In the genomic region with DNA sequence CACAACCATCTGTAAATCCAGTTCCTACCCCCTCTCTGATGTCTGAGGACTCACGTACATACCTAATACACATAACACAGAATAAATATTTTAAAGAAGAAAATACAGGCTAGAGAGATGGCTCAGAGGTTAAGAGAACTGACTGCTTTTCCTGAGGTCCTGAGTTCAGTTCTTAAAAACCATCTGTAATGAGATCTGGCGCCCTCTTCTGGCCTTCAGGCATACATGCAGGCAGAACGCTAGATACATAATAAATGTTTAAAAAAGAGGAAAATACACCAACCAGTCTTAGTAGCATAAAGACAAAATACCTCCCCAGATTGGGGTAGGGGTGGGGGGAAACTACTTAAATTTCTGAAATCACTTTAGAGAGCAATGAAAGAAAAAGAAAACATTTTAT, we compare ENCODE assay signal across 12 mouse cellular contexts. TPM values are rescaled to one million over a fixed set of nuclear protein-coding genes. Genes with fewer than 3 reads are reported as not detected.
DNase-seq lines count a peak whose midpoint lies in the region; ATAC-seq and TF ChIP-seq lines count a peak whose summit lies in the region.
"Had no signal": no experiment of that assay in that cellular context is flagged by ENCODE, and none has a peak within 500 bp of the region (broad histone marks: within the 10 kb centered on the region; RNA-seq: fewer than 3 reads in every experiment).

No protein-coding gene starts in this region.

- no peaks in the 10 kb centered on the region for H3K27me3 ChIP-seq in heart, adult 2 months (ENCODE audit: control insufficient read depth, insufficient read depth, low read length)
- no peaks in the 10 kb centered on the region for H3K27me3 ChIP-seq in cerebellum, adult 2 months (ENCODE audit: control insufficient read depth, insufficient read depth, low read length)
- no peaks in the 10 kb centered on the region for H3K27me3 ChIP-seq in kidney, embryonic 16.5 days (ENCODE audit: insufficient read depth, low read length)
- H3K27me3 ChIP-seq: intestine, embryonic 15.5 days; limb, embryonic 13.5 days had no signal

- H3K27ac ChIP-seq in heart, adult 2 months: no peak overlapping the region
- H3K27ac ChIP-seq in cerebellum, adult 2 months (ENCODE audit: insufficient read depth, low read length): no peak overlapping the region
- no peak overlapping the region for H3K27ac ChIP-seq in kidney, embryonic 16.5 days (ENCODE audit: low read length)
- H3K27ac ChIP-seq: intestine, embryonic 15.5 days had no signal

- peaks cover 2% of the 10 kb centered on the region; the same call in 1 of the 2 replicates for H3K36me3 ChIP-seq in heart, adult 2 months (ENCODE audit: control insufficient read depth, insufficient read depth, low read length)
- no peaks in the 10 kb centered on the region for H3K36me3 ChIP-seq in kidney, embryonic 16.5 days (ENCODE audit: insufficient read depth, low read length)
- H3K36me3 ChIP-seq: intestine, embryonic 15.5 days; limb, embryonic 13.5 days had no signal

- no peak for DNase-seq in heart, adult 2 months
- DNase-seq in heart, postnatal 4 days: no peak
- DNase-seq in retina, embryonic 14.5 days (ENCODE audit: low spot score): peak; percentile 56
- no peak for DNase-seq in retina, postnatal 1 day
- DNase-seq in c-Kit-positive CD71-negative TER-119-negative erythroid progenitor cells, embryonic 14.5 days (ENCODE audit: low read depth): peak; percentile 39
- DNase-seq in cerebellum, adult 9-11 months: no peak
- no peak for DNase-seq in cerebellum, adult 2 months
- DNase-seq: heart, adult 11 months; spleen, adult 18-20 months had no signal

- ATAC-seq in kidney, embryonic 16.5 days (ENCODE audit: low FRiP score, low TSS enrichment): no peak
- ATAC-seq: intestine, embryonic 15.5 days had no signal

- H3K9me3 ChIP-seq in kidney, embryonic 16.5 days (ENCODE audit: low read length): no peaks in the 10 kb centered on the region
- H3K9me3 ChIP-seq: intestine, embryonic 15.5 days; limb, embryonic 13.5 days had no signal

- H3K4me1 ChIP-seq in heart, adult 2 months (ENCODE audit: control insufficient read depth, insufficient read depth, low read length): peaks cover 28% of the 10 kb centered on the region
- H3K4me1 ChIP-seq in cerebellum, adult 2 months (ENCODE audit: control insufficient read depth, insufficient read depth, low read length): no peaks in the 10 kb centered on the region
- peaks cover 70% of the 10 kb centered on the region for H3K4me1 ChIP-seq in kidney, embryonic 16.5 days (ENCODE audit: insufficient read depth, low read length)

- H3K79me2 ChIP-seq in heart, adult 2 months (replicated peaks; ENCODE audit: control insufficient read depth, insufficient read depth, low read length): no peaks in the 10 kb centered on the region

- intact Hi-C loops in heart, adult 2 months (cut with DNase I): no loop called here

- no peak overlapping the region for H3K4me3 ChIP-seq in heart, adult 2 months
- H3K4me3 ChIP-seq in cerebellum, adult 2 months (replicated peaks; ENCODE audit: insufficient read depth, low read depth, low read length): no peak overlapping the region
- H3K4me3 ChIP-seq in kidney, embryonic 16.5 days (ENCODE audit: low read length): no peak overlapping the region
- H3K4me3 ChIP-seq: intestine, embryonic 15.5 days; limb, embryonic 13.5 days had no signal

- TF ChIP-seq POLR2A in heart, adult 2 months (IDR thresholded peaks at IDR 0.05; ENCODE audit: insufficient read depth, low read depth, low read length): no peak
- TF ChIP-seq POLR2A in cerebellum, adult 2 months (IDR thresholded peaks at IDR 0.05; ENCODE audit: borderline replicate concordance, insufficient read depth, low read length): no peak

- no peak for TF ChIP-seq EP300 in heart, adult 2 months (IDR thresholded peaks at IDR 0.05; ENCODE audit: insufficient read depth, low read depth, low read length)

- H3K9ac ChIP-seq in heart, adult 2 months (ENCODE audit: low read depth, low read length): no peak overlapping the region
- H3K9ac ChIP-seq in kidney, embryonic 16.5 days (replicated peaks; ENCODE audit: low read length): no peak overlapping the region
- H3K9ac ChIP-seq: intestine, embryonic 15.5 days; limb, embryonic 13.5 days had no signal

- H3K4me2 ChIP-seq in kidney, embryonic 16.5 days (replicated peaks; ENCODE audit: low read depth, low read length): no peak overlapping the region
- H3K4me2 ChIP-seq: intestine, embryonic 15.5 days; limb, embryonic 13.5 days had no signal

- 57% methylated on average over 3 of the region's 3 CpGs for WGBS in heart, adult 2 months
- 64% methylated on average over 3 of the region's 3 CpGs for whole genome bisulfite sequencing in cerebellum, adult 2 months
- WGBS in kidney, embryonic 16.5 days: 63% methylated on average over 3 of the region's 3 CpGs

- peak; percentile 89 for TF ChIP-seq CTCF in heart, adult 2 months (IDR thresholded peaks at IDR 0.05)
- no peak for TF ChIP-seq CTCF in cerebellum, adult 2 months (IDR thresholded peaks at IDR 0.05; ENCODE audit: borderline replicate concordance, insufficient read depth, low read depth, low read length)

RNA-seq across cellular contexts. Expression of a gene that starts 41.2 kb away (rescaled TPM):
- total RNA-seq in heart, adult 2 months (2021): 10 to 100 TPM; 60.1 to 68.0 TPM
- polyA plus RNA-seq in heart, adult 2 months (2012; rRNA removed): 29.0 and 55.7 TPM in 2 replicates
- total RNA-seq in heart, postnatal 4 days (2021): 10 to 100 TPM; 31.2 to 32.5 TPM
- 96.1 and 96.8 TPM in 2 replicates for polyA plus RNA-seq in cerebellum, adult 2 months (2012; rRNA removed)
- 43.3 and 46.3 TPM in 2 replicates for polyA plus RNA-seq in kidney, embryonic 16.5 days (2015; fragmentation: Nextera tagmentation; extraction: Ambion mirVana)

RNA-seq across cellular contexts. Expression of a gene that starts 59.7 kb away (rescaled TPM):
- 100 to 1,000 TPM; 155 to 181 TPM for total RNA-seq in heart, adult 2 months (2021)
- 57.1 and 83.3 TPM in 2 replicates for polyA plus RNA-seq in heart, adult 2 months (2012; rRNA removed)
- 100 to 1,000 TPM in 1 of 2 experiments, 10 to 100 TPM in 1; 91.3 to 105 TPM for total RNA-seq in heart, postnatal 4 days (2021)
- polyA plus RNA-seq in cerebellum, adult 2 months (2012; rRNA removed): 13.7 and 15.6 TPM in 2 replicates
- polyA plus RNA-seq in kidney, embryonic 16.5 days (2015; fragmentation: Nextera tagmentation; extraction: Ambion mirVana): 33.8 and 36.0 TPM in 2 replicates

RNA-seq across cellular contexts. Expression of a gene that starts 59.8 kb away (rescaled TPM):
- total RNA-seq in heart, adult 2 months (2021): 10 to 100 TPM; 12.8 to 16.5 TPM
- 25.5 and 32.8 TPM in 2 replicates for polyA plus RNA-seq in heart, adult 2 months (2012; rRNA removed)
- 10 to 100 TPM in 1 of 2 experiments, 1 to 10 TPM in 1; 7.6 to 10.2 TPM for total RNA-seq in heart, postnatal 4 days (2021)
- 32.5 and 32.7 TPM in 2 replicates for polyA plus RNA-seq in cerebellum, adult 2 months (2012; rRNA removed)
- 18.9 and 19.5 TPM in 2 replicates for polyA plus RNA-seq in kidney, embryonic 16.5 days (2015; fragmentation: Nextera tagmentation; extraction: Ambion mirVana)

Comparison
In these comparisons a context has a peak if more than half of its experiments do, and no peak if none do; other contexts are left out.
1. DNase-seq: peak in retina, embryonic 14.5 days (single experiment) and c-Kit-positive CD71-negative TER-119-negative erythroid progenitor cells, embryonic 14.5 days (single experiment); none in heart, adult 2 months (0 of 2), heart, postnatal 4 days (single experiment), retina, postnatal 1 day (single experiment), cerebellum, adult 9-11 months (single experiment) and cerebellum, adult 2 months (0 of 2).